Mouse (Mus musculus) liver, embryonic 14 days (tissue): ENCODE measurements around the gene Cfap54. TPM values are rescaled to one million over a fixed set of nuclear protein-coding genes. Genes with fewer than 3 reads are reported as not detected.

Experiments used
- polyA plus RNA-seq: library from polyadenylated mRNA; depleted of rRNA; stranded (reverse); fragments of >200 nt; gene quantifications from 2 replicates; pipeline ENCODE4 v1.2.3, GENCODE M21; 2012; rRNA removed

Gene Cfap54
- 0.02 and 0.12 TPM in 2 replicates for polyA plus RNA-seq

DNA sequence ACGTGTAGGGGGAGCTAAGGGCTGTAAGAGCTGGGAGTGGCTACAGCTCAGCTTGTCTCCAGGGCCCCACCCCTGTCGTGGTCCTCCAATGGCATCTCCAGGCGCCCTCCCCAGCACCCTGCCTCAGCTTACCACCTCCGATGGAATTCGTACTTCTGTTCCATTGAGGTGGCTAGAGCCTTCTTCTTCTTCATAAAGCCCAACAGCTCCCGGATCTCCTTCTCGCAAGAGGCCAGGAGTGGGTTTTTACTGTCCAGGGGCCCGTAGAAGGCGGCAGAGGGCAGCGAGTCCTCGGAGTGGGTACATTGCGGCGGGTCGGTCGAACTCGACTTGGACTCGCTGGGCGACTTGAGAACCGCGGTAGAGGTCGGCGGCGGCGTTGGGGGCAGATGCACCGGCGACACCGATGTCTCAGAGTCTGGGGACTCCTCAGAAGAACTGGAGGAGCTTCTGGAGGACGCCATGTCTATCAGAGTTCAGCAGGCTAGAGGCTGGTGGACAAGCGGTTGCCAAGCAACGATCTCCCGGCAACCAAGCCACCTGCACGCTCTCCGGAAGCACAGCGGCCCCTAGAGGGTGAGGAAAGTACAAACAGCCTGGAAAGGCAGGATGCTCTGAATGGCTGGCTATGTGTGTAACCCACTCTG, at the start of gene Cfap54:
Gene Cfap54, minus strand, starts transcription at position 486 of the 647 bp plus-strand sequence.

Other genes starting within 250 kb of the Cfap54 start
- gene Cdk17, start 79.3 kb upstream of the Cfap54 start, polyA plus RNA-seq, result 10.2 and 11.8 TPM in 2 replicates
- 3.9 and 4.3 TPM in 2 replicates for gene Elk3, start 229.5 kb upstream of the Cfap54 start, polyA plus RNA-seq